Mouse (Mus musculus): ENCODE data around the gene Asxl1.

- TF ChIP-seq CTCF (IDR thresholded peaks at IDR 0.05; ENCODE audit: control insufficient read depth, insufficient read depth, low read length) = no peak
- TF ChIP-seq POLR2A (IDR thresholded peaks at IDR 0.05; ENCODE audit: borderline replicate concordance, control insufficient read depth, low read depth, low read length) = no peak
These were observed 3.0 kb upstream of the Asxl1 start for GRCm38 (mm10) chr2:153342602-153343001.
